Mouse (Mus musculus) small intestine, adult 2 months (tissue): Measurements from ENCODE around the gene Tmem165.

Experiments
- CTCF ChIP-seq: fragments of 200-500 bp; IDR thresholded peaks from 2 replicates; pipeline ENCODE4 v1.5.1; 2012; ENCODE audit warnings: low read depth, mild to moderate bottlenecking, control low read depth, inconsistent platforms, low read length, moderate library complexity, mixed read lengths; ENCODE audit not compliant: insufficient replicate concordance, insufficient read length; ENCODE audit errors: extremely low read depth
- POLR2A ChIP-seq: fragments of 200-500 bp; IDR thresholded peaks from 2 replicates; pipeline ENCODE4 v1.6.1; 2012; ENCODE audit warnings: low read depth, mild to moderate bottlenecking, control low read depth, inconsistent platforms, low read length, moderate library complexity

DNA sequence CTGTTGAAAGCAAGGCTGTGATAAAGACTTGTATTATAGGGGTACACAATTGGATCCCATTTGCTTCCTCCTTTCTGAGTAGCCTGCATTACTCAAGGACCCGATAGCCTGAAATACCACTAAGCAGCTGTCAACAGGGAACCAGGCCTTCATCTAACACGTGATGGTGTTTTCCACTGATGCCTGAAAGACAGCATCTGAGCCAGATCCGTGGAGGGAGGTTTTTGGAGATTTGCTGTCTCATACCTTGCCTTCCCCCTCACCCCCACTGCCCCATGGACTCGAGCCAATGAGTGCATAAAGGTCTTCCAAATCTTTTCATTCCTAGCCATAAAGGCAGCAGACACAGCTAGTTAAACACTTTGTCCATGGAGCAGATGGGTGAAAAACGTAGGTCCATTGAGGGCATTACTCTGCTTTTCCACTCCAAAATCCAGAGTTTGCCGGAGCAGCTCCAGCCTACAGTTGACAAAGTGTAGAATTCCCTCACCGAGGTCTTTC is 44.5 kb upstream of the Tmem165 start:
- TF ChIP-seq CTCF (no peak), POLR2A (no peak)
